Mouse (Mus musculus): ENCODE measurements around the gene Pold4. TPM values are rescaled to one million over a fixed set of nuclear protein-coding genes. Genes with fewer than 3 reads are reported as not detected.
A peak's percentile ranks its signal among the peaks of the same experiment; 100 is the strongest.
"Not testable (repeated sequence)": the region's sequence is repeated elsewhere in the genome, so short reads cannot be mapped to it uniquely, and the experiment has no call there.

The Pold4 gene
- polyA plus RNA-seq, 2 experiments: 12.9 to 15.2 TPM

DNA sequence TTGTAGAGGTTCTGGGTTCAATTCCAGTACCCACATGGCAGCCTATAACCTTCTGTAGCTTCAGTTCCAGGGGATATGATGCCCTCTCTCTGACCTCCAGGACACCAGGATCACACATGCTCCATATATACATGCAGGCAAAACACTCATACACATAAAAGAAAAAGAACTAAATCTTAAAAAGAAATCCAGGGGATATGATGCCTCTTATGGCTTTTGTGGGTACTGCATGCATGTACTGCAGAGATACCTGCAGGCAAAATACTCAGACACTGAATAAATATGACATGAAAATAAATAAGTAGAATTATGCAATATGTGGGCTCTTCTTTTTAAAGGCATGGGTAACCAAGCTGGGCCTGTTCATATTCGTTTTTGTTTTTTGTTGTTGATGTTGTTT lies 15.3 kb downstream of the Pold4 start:
- Histone ChIP-seq H3K27me3 (ENCODE audit: control insufficient read depth, insufficient read depth, low read length) (no peaks in the 10 kb centered on the region; the same call in 1 of the 2 replicates), H3K4me3 (ENCODE audit: insufficient read depth in 1 of 2, low read depth in 2 of 2, low read length in 2 of 2) (no peak overlapping the region), H3K27ac (no peak overlapping the region), H3K9me3 (ENCODE audit: control insufficient read depth, low read length) (no peaks in the 10 kb centered on the region), H3K4me2 (ENCODE audit: low read depth) (no peak overlapping the region), H3K4me1 (replicated peaks; ENCODE audit: control insufficient read depth in 2 of 2, insufficient read depth in 2 of 2, low read length in 1 of 2) (no peaks in the 10 kb centered on the region), H3K36me3 (replicated peaks; ENCODE audit: control insufficient read depth, insufficient read depth, low read depth) (no peaks in the 10 kb centered on the region), H3K9ac (replicated peaks) (no peak overlapping the region)
- no peak for ATAC-seq (ENCODE audit: insufficient read depth)
- 21% methylated on average over 1 of the region's 1 CpGs for WGBS (ENCODE audit: insufficient replicate concordance)
- TF ChIP-seq CTCF (IDR thresholded peaks at IDR 0.05; ENCODE audit: low read depth) (peak; percentile 38; the same call in 1 of the 2 replicates), EP300 (IDR thresholded peaks at IDR 0.05; ENCODE audit: low read depth) (no peak)
- no peak for DNase-seq (ENCODE audit: low read depth in 3 of 3, low spot score in 3 of 3)

- 66% methylated on average over 1 of the region's 1 CpGs for WGBS (ENCODE audit: insufficient replicate concordance)
- not testable (repeated sequence) for ATAC-seq (ENCODE audit: insufficient read depth); H3K27ac ChIP-seq; H3K27me3 ChIP-seq (ENCODE audit: control insufficient read depth, insufficient read depth, low read length); H3K9me3 ChIP-seq (ENCODE audit: control insufficient read depth, low read length); H3K36me3 ChIP-seq (replicated peaks; ENCODE audit: control insufficient read depth, insufficient read depth, low read depth); DNase-seq (ENCODE audit: low read depth in 3 of 3, low spot score in 3 of 3); H3K9ac ChIP-seq (replicated peaks); H3K4me1 ChIP-seq (replicated peaks; ENCODE audit: control insufficient read depth in 2 of 2, insufficient read depth in 2 of 2, low read length in 1 of 2); H3K4me3 ChIP-seq (ENCODE audit: insufficient read depth in 1 of 2, low read depth in 2 of 2, low read length in 2 of 2); H3K4me2 ChIP-seq (ENCODE audit: low read depth)
Measured at GRCm38 (mm10) chr19:4248683-4249082, 17.0 kb downstream of the Pold4 start.

- Histone ChIP-seq H3K9me3 (ENCODE audit: control insufficient read depth, low read length) (no peaks in the 10 kb centered on the region), H3K4me3 (ENCODE audit: insufficient read depth in 1 of 2, low read depth in 2 of 2, low read length in 2 of 2) (no peak overlapping the region), H3K27me3 (ENCODE audit: control insufficient read depth, insufficient read depth, low read length) (no peaks in the 10 kb centered on the region), H3K4me2 (ENCODE audit: low read depth) (no peak overlapping the region), H3K4me1 (replicated peaks; ENCODE audit: control insufficient read depth in 2 of 2, insufficient read depth in 2 of 2, low read length in 1 of 2) (peaks cover 3 to 4% of the 10 kb centered on the region in 2 experiments; a peak in 3 of 4 replicates), H3K27ac (no peak overlapping the region), H3K9ac (replicated peaks) (no peak overlapping the region), H3K36me3 (replicated peaks; ENCODE audit: control insufficient read depth, insufficient read depth, low read depth) (no peaks in the 10 kb centered on the region)
- TF ChIP-seq EP300 (IDR thresholded peaks at IDR 0.05; ENCODE audit: low read depth): no peak
- TF ChIP-seq CTCF (IDR thresholded peaks at IDR 0.05; ENCODE audit: low read depth): no peak
- no peak for ATAC-seq (ENCODE audit: insufficient read depth)
- DNase-seq (ENCODE audit: low read depth in 3 of 3, low spot score in 3 of 3): no peak
- 75% methylated on average over 7 of the region's 7 CpGs for WGBS (ENCODE audit: insufficient replicate concordance)
Measured at GRCm38 (mm10) chr19:4254230-4254629, 22.5 kb downstream of the Pold4 start.

DNA sequence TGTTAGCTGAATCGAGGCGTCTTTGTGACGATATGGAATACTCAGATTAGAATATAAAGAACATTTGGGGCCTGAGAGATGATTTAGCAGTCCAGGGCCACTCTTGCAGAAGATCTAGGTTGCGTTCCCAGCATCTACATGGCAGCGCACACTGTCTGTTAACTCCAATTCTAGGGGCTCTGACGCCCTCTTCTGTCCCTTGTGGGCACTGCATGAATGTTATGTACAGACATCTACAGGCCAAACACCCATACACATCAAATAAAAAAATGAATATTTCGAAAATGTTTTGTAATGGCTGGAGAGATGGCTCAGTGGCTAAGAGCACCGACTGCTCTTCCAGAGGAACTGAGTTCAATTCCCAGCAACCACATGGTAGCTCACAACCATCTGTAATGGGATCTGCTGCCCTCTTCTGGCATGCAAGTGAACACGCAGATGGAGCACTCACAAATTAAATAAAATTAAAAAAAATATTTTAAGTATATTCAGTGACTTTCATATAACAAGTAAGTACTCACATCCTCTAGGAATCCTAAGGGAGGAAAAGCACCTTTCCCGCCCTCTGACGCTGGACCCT lies 24.0 kb downstream of the Pold4 start:
- 66% methylated on average over 11 of the region's 11 CpGs for WGBS (ENCODE audit: insufficient replicate concordance)
- TF ChIP-seq CTCF (IDR thresholded peaks at IDR 0.05; ENCODE audit: low read depth): peak; percentile 65
- no peak for TF ChIP-seq EP300 (IDR thresholded peaks at IDR 0.05; ENCODE audit: low read depth)
- no peak overlapping the region for H3K9ac ChIP-seq (replicated peaks)
- H3K4me1 ChIP-seq (replicated peaks; ENCODE audit: control insufficient read depth in 2 of 2, insufficient read depth in 2 of 2, low read length in 1 of 2): peaks cover 3 to 4% of the 10 kb centered on the region in 2 experiments; a peak in 3 of 4 replicates
- H3K36me3 ChIP-seq (replicated peaks; ENCODE audit: control insufficient read depth, insufficient read depth, low read depth): no peaks in the 10 kb centered on the region
- H3K4me3 ChIP-seq (ENCODE audit: insufficient read depth in 1 of 2, low read depth in 2 of 2, low read length in 2 of 2): no peak overlapping the region
- DNase-seq (ENCODE audit: low read depth in 3 of 3, low spot score in 3 of 3) (no peak), ATAC-seq (ENCODE audit: insufficient read depth) (no peak)
- no peaks in the 10 kb centered on the region for H3K9me3 ChIP-seq (ENCODE audit: control insufficient read depth, low read length)
- H3K27me3 ChIP-seq (ENCODE audit: control insufficient read depth, insufficient read depth, low read length): no peaks in the 10 kb centered on the region
- no peak overlapping the region for H3K4me2 ChIP-seq (ENCODE audit: low read depth)
- no peak overlapping the region for H3K27ac ChIP-seq

DNA sequence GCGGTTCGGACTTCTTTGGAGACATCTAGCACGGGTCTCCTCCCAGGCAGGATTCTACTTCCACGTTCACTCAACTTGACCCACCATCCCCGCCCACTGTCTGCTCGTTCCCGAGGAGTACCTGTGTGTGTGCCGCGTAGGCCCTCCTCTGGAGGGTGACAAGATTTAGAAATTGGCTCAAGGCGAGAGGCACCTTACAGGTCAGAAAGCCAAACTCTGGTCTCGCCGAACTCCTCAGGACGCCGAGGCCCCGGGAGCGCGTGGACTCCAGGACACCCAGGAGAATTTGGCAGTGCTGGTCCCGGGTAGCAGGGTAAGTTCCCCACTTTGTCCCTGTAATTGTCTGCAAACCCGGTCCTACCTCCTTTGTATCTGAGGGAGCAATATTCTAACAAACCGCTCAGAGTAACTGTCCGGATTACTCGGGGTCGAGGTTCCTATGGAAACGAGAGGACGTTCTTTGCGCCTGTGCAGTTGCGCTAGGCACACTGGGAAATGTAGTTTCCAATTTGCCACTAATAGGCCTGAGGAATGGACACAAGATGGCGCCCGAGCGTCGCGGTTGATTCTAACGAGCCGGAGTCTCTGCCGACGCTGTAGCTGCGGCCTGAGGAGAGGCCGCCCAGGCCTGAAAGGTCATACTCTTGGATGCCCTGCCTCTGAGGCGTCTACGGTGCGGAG lies 25.7 kb downstream of the Pold4 start:
- no peaks in the 10 kb centered on the region for H3K27me3 ChIP-seq (ENCODE audit: control insufficient read depth, insufficient read depth, low read length)
- H3K9me3 ChIP-seq (ENCODE audit: control insufficient read depth, low read length): no peaks in the 10 kb centered on the region
- WGBS (ENCODE audit: insufficient replicate concordance): under 1% methylated on average over 41 of the region's 41 CpGs
- H3K4me3 ChIP-seq (ENCODE audit: insufficient read depth in 1 of 2, low read depth in 2 of 2, low read length in 2 of 2): peak overlapping the region; percentile 62 to 79
- ATAC-seq (ENCODE audit: insufficient read depth) (peak; percentile 84), DNase-seq (ENCODE audit: low read depth in 3 of 3, low spot score in 3 of 3) (peak; percentile 84 to 88 (median 87))
- peaks cover 3 to 4% of the 10 kb centered on the region in 2 experiments; a peak in 3 of 4 replicates for H3K4me1 ChIP-seq (replicated peaks; ENCODE audit: control insufficient read depth in 2 of 2, insufficient read depth in 2 of 2, low read length in 1 of 2)
- no peak overlapping the region for H3K27ac ChIP-seq
- peak overlapping the region; percentile 44 for H3K9ac ChIP-seq (replicated peaks)
- no peaks in the 10 kb centered on the region for H3K36me3 ChIP-seq (replicated peaks; ENCODE audit: control insufficient read depth, insufficient read depth, low read depth)
- TF ChIP-seq CTCF (IDR thresholded peaks at IDR 0.05; ENCODE audit: low read depth) (peak; percentile 96), EP300 (IDR thresholded peaks at IDR 0.05; ENCODE audit: low read depth) (no peak)
- H3K4me2 ChIP-seq (ENCODE audit: low read depth): peak overlapping the region; percentile 92

Measured in liver, embryonic 14.5 days (tissue).